Mouse (Mus musculus) kidney, adult 18-20 months (tissue): ENCODE measurements around the gene Pes1.
"Not testable (repeated sequence)": the region's sequence is repeated elsewhere in the genome, so short reads cannot be mapped to it uniquely, and the experiment has no call there.

ENCODE experiments used
- DNase-seq: peaks from one replicate; pipeline ENCODE4 v3.0.0; 2021

The Pes1 gene

GRCm38 (mm10) chr11:3963610-3964415 is at the start of gene Pes1:
Gene Pes1 (plus strand): TSS chr11:3963975.
- DNase-seq = peak; percentile 92

GRCm38 (mm10) chr11:3914109-3914840 is 49.5 kb upstream of the Pes1 start, which contains the start of gene Slc35e4:
Gene Slc35e4 (minus strand): TSS chr11:3914664.
- peak; percentile 89 for DNase-seq

- DNase-seq = no peak
These were observed 45.0 kb upstream of the Pes1 start for GRCm38 (mm10) chr11:3918738-3919137.

- no peak for DNase-seq
These were observed 43.3 kb upstream of the Pes1 start for GRCm38 (mm10) chr11:3920476-3920875.

- DNase-seq = peak; percentile 64
These were observed 42.4 kb upstream of the Pes1 start for GRCm38 (mm10) chr11:3921281-3921850.

GRCm38 (mm10) chr11:3922115-3922514 is 41.7 kb upstream of the Pes1 start:
- DNase-seq = no peak

GRCm38 (mm10) chr11:3922731-3923130 is 41.0 kb upstream of the Pes1 start:
- no peak for DNase-seq

GRCm38 (mm10) chr11:3925916-3926315 is 37.9 kb upstream of the Pes1 start:
- no peak for DNase-seq

- peak; percentile 35 for DNase-seq
These were observed 33.8 kb upstream of the Pes1 start for GRCm38 (mm10) chr11:3930019-3930418.

- peak; percentile 24 for DNase-seq
These were observed 32.8 kb upstream of the Pes1 start for GRCm38 (mm10) chr11:3930931-3931330.

- peak; percentile 95 for DNase-seq
These were observed 32.1 kb upstream of the Pes1 start, which contains the start of gene Tcn2 for GRCm38 (mm10) chr11:3931511-3932211. Gene Tcn2 (minus strand): TSS chr11:3932159.

GRCm38 (mm10) chr11:3933756-3934285 is 30.0 kb upstream of the Pes1 start:
- peak; percentile 40 for DNase-seq

GRCm38 (mm10) chr11:3935135-3935534 is 28.6 kb upstream of the Pes1 start:
- peak; percentile 45 for DNase-seq

- no peak for DNase-seq
These were observed 27.5 kb upstream of the Pes1 start for GRCm38 (mm10) chr11:3936318-3936717.

GRCm38 (mm10) chr11:3937321-3937874 is 26.4 kb upstream of the Pes1 start:
- peak; percentile 73 for DNase-seq

- DNase-seq = no peak
These were observed 22.4 kb upstream of the Pes1 start for GRCm38 (mm10) chr11:3941371-3941770.

GRCm38 (mm10) chr11:3946386-3946785 is 17.4 kb upstream of the Pes1 start:
- no peak for DNase-seq

GRCm38 (mm10) chr11:3954876-3955275 is 8.9 kb upstream of the Pes1 start:
- DNase-seq = not testable (repeated sequence)

GRCm38 (mm10) chr11:3955371-3955770 is 8.4 kb upstream of the Pes1 start:
- not testable (repeated sequence) for DNase-seq

GRCm38 (mm10) chr11:3960901-3961300 is 2.9 kb upstream of the Pes1 start:
- DNase-seq = no peak

- DNase-seq = no peak
These were observed 2.0 kb upstream of the Pes1 start for GRCm38 (mm10) chr11:3961761-3962160.

GRCm38 (mm10) chr11:3963155-3963554 is 620 bp upstream of the Pes1 start:
- no peak for DNase-seq
